Mouse (Mus musculus) ES-Bruce4 (cell line): ENCODE results near the gene Ifnar2.

Experiments used
- CTCF ChIP-seq: IDR thresholded peaks from one replicate; pipeline ENCODE4 v1.8.1; 2011; ENCODE audit warnings: low read depth, low read length
- EP300 ChIP-seq: IDR thresholded peaks from 2 replicates; pipeline ENCODE4 v1.6.1; 2011; ENCODE audit warnings: low read depth, low read length; ENCODE audit not compliant: insufficient read depth

DNA sequence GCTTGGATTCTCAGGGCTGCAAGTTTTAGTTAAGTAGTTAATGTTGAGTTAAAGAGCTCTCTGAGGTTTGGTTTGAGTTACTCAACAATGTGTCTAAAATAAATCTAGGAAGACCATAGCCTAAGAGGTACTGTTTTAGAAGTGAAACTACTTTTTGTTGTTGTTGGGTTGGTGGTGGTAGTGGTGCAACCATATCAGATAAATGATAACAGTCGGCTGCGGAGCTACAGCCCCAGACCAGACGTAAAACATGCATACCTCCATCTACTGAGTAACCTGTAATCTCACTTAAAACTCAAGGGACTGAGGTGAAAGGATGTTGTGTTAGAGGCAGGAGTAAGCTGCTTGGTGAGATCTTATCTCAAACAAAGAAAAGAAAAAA is 1.7 kb downstream of the Ifnar2 start:
- TF ChIP-seq EP300 (no peak), CTCF (no peak)
